ENCODE assay signal across 22 mouse cellular contexts in the genomic region with DNA sequence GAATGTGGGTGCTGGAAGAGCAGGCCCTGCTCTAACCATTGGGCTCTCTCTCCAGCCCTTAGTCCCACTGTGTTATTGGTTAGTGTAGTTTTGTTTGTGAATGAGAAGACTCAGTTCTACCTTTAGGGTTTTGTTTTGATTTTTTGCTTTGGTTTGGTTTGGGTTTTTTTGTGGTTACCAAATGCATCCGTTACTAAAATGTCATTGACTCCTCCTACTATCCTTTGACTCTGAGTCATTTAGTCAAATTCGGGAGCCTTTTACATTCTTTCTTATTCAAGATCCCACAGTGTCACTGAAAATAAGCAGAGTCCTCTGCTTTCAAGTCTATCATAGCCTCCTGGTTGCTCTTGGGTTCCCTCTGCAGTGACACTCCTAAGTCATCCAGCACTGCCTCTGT. TPM values are rescaled to one million over a fixed set of nuclear protein-coding genes. Genes with fewer than 3 reads are reported as not detected.
DNase-seq lines count a peak whose midpoint lies in the region; TF ChIP-seq lines count a peak whose summit lies in the region.
"Had no signal": no experiment of that assay in that cellular context is flagged by ENCODE, and none has a peak within 500 bp of the region (broad histone marks: within the 10 kb centered on the region; RNA-seq: fewer than 3 reads in every experiment).

No protein-coding gene starts in this region.

- in situ Hi-C loops in CH12.LX (cut with MboI; ENCODE audit: low pct_ligation_motif_present, low pct_unique_long_range_greater_than_20kb, low sequenced_read_pairs): no loop called here

- no peak for TF ChIP-seq CTCF in CH12.LX (conservative IDR thresholded peaks at IDR 0.05 in 1 of 2, IDR thresholded peaks at IDR 0.05 in 1 of 2; ENCODE audit: low read depth in 2 of 2, low read length in 2 of 2)
- no peak for TF ChIP-seq CTCF in kidney, adult 2 months (conservative IDR thresholded peaks at IDR 0.05; ENCODE audit: insufficient read depth, insufficient read length, low read depth, low read length)

- no peaks in the 10 kb centered on the region; the same call in 1 of the 2 replicates for H3K79me2 ChIP-seq in CH12.LX (replicated peaks; ENCODE audit: control insufficient read depth, extremely low read depth, insufficient read depth, poor library complexity, severe bottlenecking)

- no peak overlapping the region for H3K27ac ChIP-seq in CH12.LX (ENCODE audit: insufficient read depth, low read depth)
- H3K27ac ChIP-seq in kidney, adult 2 months (ENCODE audit: insufficient read depth, low read depth, low read length): no peak overlapping the region
- H3K27ac ChIP-seq: embryonic facial prominence, embryonic 15.5 days; forebrain, embryonic 10.5 days; gastrocnemius, adult 2 months; hindbrain, embryonic 12.5 days; intestine, embryonic 15.5 days had no signal

- no peaks in the 10 kb centered on the region for H3K27me3 ChIP-seq in CH12.LX (replicated peaks)
- no peaks in the 10 kb centered on the region for H3K27me3 ChIP-seq in kidney, adult 2 months (replicated peaks; ENCODE audit: control insufficient read depth, insufficient read depth, low read length)
- H3K27me3 ChIP-seq: embryonic facial prominence, embryonic 15.5 days; hindbrain, embryonic 12.5 days; intestine, embryonic 15.5 days had no signal

- no peak overlapping the region for H3K4me2 ChIP-seq in CH12.LX (ENCODE audit: insufficient read depth, low read depth, poor library complexity, severe bottlenecking)
- H3K4me2 ChIP-seq: embryonic facial prominence, embryonic 15.5 days; hindbrain, embryonic 12.5 days; intestine, embryonic 15.5 days had no signal

- no peak overlapping the region for H3K4me3 ChIP-seq in CH12.LX (replicated peaks in 1 of 3; ENCODE audit: low read depth in 2 of 3, low read length in 2 of 3, poor library complexity in 1 of 3)
- H3K4me3 ChIP-seq in kidney, adult 2 months (ENCODE audit: insufficient read depth, low read depth, low read length): no peak overlapping the region
- H3K4me3 ChIP-seq: embryonic facial prominence, embryonic 15.5 days; erythroblast, embryonic 14.5 days; forebrain, embryonic 10.5 days; gastrocnemius, adult 2 months; hindbrain, embryonic 12.5 days; intestine, embryonic 15.5 days had no signal

- TF ChIP-seq POLR2A in CH12.LX (IDR thresholded peaks at IDR 0.05; ENCODE audit: low read depth, low read length): no peak
- no peak for TF ChIP-seq POLR2A in kidney, adult 2 months (IDR thresholded peaks at IDR 0.05; ENCODE audit: low read depth, low read length)

- TF ChIP-seq RAD21 in CH12.LX (IDR thresholded peaks at IDR 0.05; ENCODE audit: low read depth, low read length): no peak

- DNase-seq in 416B (ENCODE audit: low read depth): peak; percentile 28
- DNase-seq in CH12.LX (ENCODE audit: extremely low read depth): peak; percentile 7
- DNase-seq in induced T-regulatory cell, adult 2 months (ENCODE audit: low read depth): peak; percentile 77
- no peak for DNase-seq in kidney, adult 2 months
- no peak for DNase-seq in gastrocnemius, adult 8-10 months (ENCODE audit: low spot score in 2 of 2)
- DNase-seq in cerebellum, postnatal 36 days: no peak
- no peak for DNase-seq in left cerebral cortex, adult 11 months (ENCODE audit: low spot score)
- DNase-seq: adrenal gland, postnatal 14 days; cerebellum, adult 2 months; cerebellum, postnatal 10 days; embryo, embryonic 11 days; gastrocnemius, adult 2 months; gastrocnemius, postnatal 36 days; heart, adult 11 months; heart, postnatal 10 days; heart, postnatal 4 days had no signal

- peaks cover 38 to 88% of the 10 kb centered on the region in 2 experiments for H3K36me3 ChIP-seq in CH12.LX (replicated peaks in 1 of 2; ENCODE audit: control insufficient read depth in 1 of 2, insufficient read depth in 1 of 2, low read length in 1 of 2)
- no peaks in the 10 kb centered on the region for H3K36me3 ChIP-seq in kidney, adult 2 months (ENCODE audit: control insufficient read depth, insufficient read depth, low read length)

- H3K9ac ChIP-seq in CH12.LX (ENCODE audit: insufficient read depth, low read depth): no peak overlapping the region
- H3K9ac ChIP-seq: embryonic facial prominence, embryonic 15.5 days; hindbrain, embryonic 12.5 days; intestine, embryonic 15.5 days had no signal

- WGBS in kidney, adult 2 months: 82% methylated on average over 2 of the region's 2 CpGs

- dilution Hi-C loops in CH12.LX (cut with MboI; ENCODE audit: extremely low pct_ligation_motif_present, extremely low pct_unique_long_range_greater_than_20kb, low sequenced_read_pairs): no loop called here

- no peak for TF ChIP-seq EP300 in CH12.LX (IDR thresholded peaks at IDR 0.05; ENCODE audit: low read length)

- H3K4me1 ChIP-seq in CH12.LX (ENCODE audit: control insufficient read depth in 1 of 2, insufficient read depth in 2 of 2): peaks cover 0 to 17% of the 10 kb centered on the region in 2 experiments; a peak in 2 of 4 replicates
- H3K4me1 ChIP-seq in kidney, adult 2 months (ENCODE audit: control insufficient read depth, insufficient read depth, low read length): peaks cover 19% of the 10 kb centered on the region

- no peaks in the 10 kb centered on the region for H3K9me3 ChIP-seq in CH12.LX (replicated peaks; ENCODE audit: low read length)
- H3K9me3 ChIP-seq: embryonic facial prominence, embryonic 15.5 days; forebrain, embryonic 10.5 days; hindbrain, embryonic 12.5 days; intestine, embryonic 15.5 days had no signal

TF ChIP-seq in CH12.LX, 34 proteins besides CTCF, POLR2A, EP300 and RAD21:
- TF ChIP-seq NRF1 (IDR thresholded peaks at IDR 0.05; ENCODE audit: low read depth, low read length) (no peak), E2F4 (IDR thresholded peaks at IDR 0.05; ENCODE audit: insufficient replicate concordance, low read depth, low read length) (no peak), ELF1 (IDR thresholded peaks at IDR 0.05; ENCODE audit: low read depth, low read length) (no peak), MYC (IDR thresholded peaks at IDR 0.05; ENCODE audit: low read depth, low read length) (no peak)
TF ChIP-seq in CH12.LX: peak in this region for 0.

RNA-seq across cellular contexts. Expression of a gene that starts 29.8 kb away (rescaled TPM):
- total RNA-seq in CH12.LX (2012; rRNA removed) (4.5 and 5.3 TPM in 2 replicates), CH12.LX (2014; rRNA removed) (1.0 and 1.1 TPM in 2 replicates)
- 2.8 and 3.2 TPM in 2 replicates for polyA plus RNA-seq in CH12.LX (2012; ENCODE audit: insufficient read length, low read depth)
- polyA plus RNA-seq in kidney, adult 2 months (2012; rRNA removed): 1.2 and 1.6 TPM in 2 replicates
- total RNA-seq in gastrocnemius, adult 8-10 months (2022): 1 to 10 TPM in 1 of 4 experiments, not detected in 3; 1.4 TPM
- total RNA-seq: gastrocnemius, adult 2 months; gastrocnemius, postnatal 36 days had no signal
- polyA plus RNA-seq: erythroblast, embryonic 14.5 days had no signal

RNA-seq across cellular contexts. Expression of a gene that starts 36.2 kb away (rescaled TPM):
- total RNA-seq in CH12.LX (2012; rRNA removed) (14.4 and 17.3 TPM in 2 replicates), CH12.LX (2014; rRNA removed) (8.6 and 9.8 TPM in 2 replicates)
- polyA plus RNA-seq in CH12.LX (2012; ENCODE audit: insufficient read length, low read depth): 16.5 and 20.1 TPM in 2 replicates
- polyA plus RNA-seq in kidney, adult 2 months (2012; rRNA removed): 11.7 and 13.0 TPM in 2 replicates
- 10 to 100 TPM in 3 of 4 experiments, 1 to 10 TPM in 1; 9.3 to 11.2 (median 10.7) TPM for total RNA-seq in gastrocnemius, adult 8-10 months (2022)

RNA-seq across cellular contexts. Expression of a gene that starts 44.4 kb away (rescaled TPM):
- 82.5 and 106 TPM in 2 replicates for total RNA-seq in CH12.LX (2012; rRNA removed)
- total RNA-seq in CH12.LX (2014; rRNA removed): 77.8 and 80.9 TPM in 2 replicates
- polyA plus RNA-seq in CH12.LX (2012; ENCODE audit: insufficient read length, low read depth): 126 and 143 TPM in 2 replicates
- 59.3 and 60.3 TPM in 2 replicates for polyA plus RNA-seq in kidney, adult 2 months (2012; rRNA removed)
- 100 to 1,000 TPM; 137 to 140 (median 139) TPM for total RNA-seq in gastrocnemius, adult 8-10 months (2022)

RNA-seq across cellular contexts. Expression of a gene that starts 55.4 kb away (rescaled TPM):
- 0.08 and 0.21 TPM in 2 replicates for total RNA-seq in CH12.LX (2012; rRNA removed)
- 0.15 TPM in 1 of 2 replicates, not detected in the other for total RNA-seq in CH12.LX (2014; rRNA removed)
- 0.19 and 0.40 TPM in 2 replicates for polyA plus RNA-seq in CH12.LX (2012; ENCODE audit: insufficient read length, low read depth)
- 4.9 and 5.1 TPM in 2 replicates for polyA plus RNA-seq in kidney, adult 2 months (2012; rRNA removed)
- total RNA-seq in gastrocnemius, adult 8-10 months (2022): 1 to 10 TPM in 1 of 4 experiments, under 1 TPM in 3; 0.10 to 1.1 (median 0.22) TPM
- total RNA-seq: common myeloid progenitor, adult 5-6 weeks had no signal

Comparison
In these comparisons a context has a peak if more than half of its experiments do, and no peak if none do; other contexts are left out.
1. DNase-seq: peak in 416B (single experiment), CH12.LX (single experiment) and induced T-regulatory cell, adult 2 months (single experiment); none in kidney, adult 2 months (single experiment), gastrocnemius, adult 8-10 months (0 of 2), cerebellum, postnatal 36 days (0 of 2) and left cerebral cortex, adult 11 months (single experiment).